Mouse (Mus musculus) heart, adult 2 months (tissue): Measurements from ENCODE around the gene Aasdh.

Experiments used
- CTCF ChIP-seq: fragments of 200-600 bp; IDR thresholded peaks from 2 replicates; pipeline ENCODE4 v1.8.1; 2022; ENCODE audit warnings: antibody characterized with exemption, mild to moderate bottlenecking, moderate library complexity
- EP300 ChIP-seq: fragments of 200-500 bp; IDR thresholded peaks from 2 replicates; pipeline ENCODE4 v1.6.1; 2011; ENCODE audit warnings: low read depth, low read length, control low read depth; ENCODE audit not compliant: insufficient read depth
- POLR2A ChIP-seq: fragments of 200-500 bp; IDR thresholded peaks from 2 replicates; pipeline ENCODE4 v1.6.1; 2011; ENCODE audit warnings: mild to moderate bottlenecking, low read depth, low read length, control low read depth; ENCODE audit not compliant: insufficient read depth

GRCm38 (mm10) chr5:76947758-76948157, 42.4 kb upstream of the Aasdh start:
- no peak for TF ChIP-seq POLR2A
- TF ChIP-seq CTCF = no peak
- no peak for TF ChIP-seq EP300
